Mouse (Mus musculus) urinary bladder, postnatal 36 days (tissue): ENCODE data around the gene BC048671.

Experiments
- DNase-seq, 2 experiments: peaks; one replicate each; pipeline ENCODE4 v3.0.0; 2022; ENCODE audit warnings: low spot score in 2 of 2, mixed read lengths in 1 of 2

The BC048671 gene

GRCm38 (mm10) chr6:90300919-90301318, at the start of gene BC048671:
Gene BC048671, plus strand, starts transcription at chr6:90301219.
- no peak for DNase-seq

GRCm38 (mm10) chr6:90288265-90288664, 12.8 kb upstream of the BC048671 start:
- no peak for DNase-seq

GRCm38 (mm10) chr6:90306315-90306975, 5.4 kb downstream of the BC048671 start:
- no peak for DNase-seq

- no peak for DNase-seq
Observed at GRCm38 (mm10) chr6:90308839-90309778, 8.1 kb downstream of the BC048671 start.

- DNase-seq: no peak
Observed at GRCm38 (mm10) chr6:90315961-90316360, 14.9 kb downstream of the BC048671 start.

GRCm38 (mm10) chr6:90317510-90318258, 16.7 kb downstream of the BC048671 start:
- DNase-seq: no peak

- DNase-seq: no peak
Observed at GRCm38 (mm10) chr6:90319019-90319418, 18.0 kb downstream of the BC048671 start.

- DNase-seq: no peak
Observed at GRCm38 (mm10) chr6:90319475-90320191, 18.6 kb downstream of the BC048671 start.

- no peak for DNase-seq
Observed at GRCm38 (mm10) chr6:90320429-90320828, 19.4 kb downstream of the BC048671 start.

- DNase-seq: no peak
Observed at GRCm38 (mm10) chr6:90321811-90322210, 20.8 kb downstream of the BC048671 start.

GRCm38 (mm10) chr6:90324026-90324425, 23.0 kb downstream of the BC048671 start:
- DNase-seq: no peak

- no peak for DNase-seq
Observed at GRCm38 (mm10) chr6:90324463-90324862, 23.4 kb downstream of the BC048671 start.

- DNase-seq: peak in 1 of 2 experiments; percentile 20
Observed at GRCm38 (mm10) chr6:90324991-90325390, 24.0 kb downstream of the BC048671 start, which contains the start of gene Chst13. Gene Chst13, minus strand, starts transcription at chr6:90325185.

- no peak for DNase-seq
Observed at GRCm38 (mm10) chr6:90327670-90328069, 26.7 kb downstream of the BC048671 start.

- DNase-seq: no peak
Observed at GRCm38 (mm10) chr6:90329953-90330352, 28.9 kb downstream of the BC048671 start.

GRCm38 (mm10) chr6:90332561-90333425, 31.8 kb downstream of the BC048671 start, which contains the start of gene Uroc1:
Gene Uroc1, plus strand, starts transcription at chr6:90333284.
- DNase-seq: no peak

GRCm38 (mm10) chr6:90334244-90334643, 33.2 kb downstream of the BC048671 start:
- DNase-seq: no peak

- no peak for DNase-seq
Observed at GRCm38 (mm10) chr6:90342343-90342742, 41.3 kb downstream of the BC048671 start.

- DNase-seq: no peak
Observed at GRCm38 (mm10) chr6:90347183-90347582, 46.2 kb downstream of the BC048671 start.

GRCm38 (mm10) chr6:90348500-90348899, 47.5 kb downstream of the BC048671 start:
- no peak for DNase-seq
